Mouse (Mus musculus) heart, postnatal 25 days (tissue): Measurements from ENCODE around the gene Galm. TPM values are rescaled to one million over a fixed set of nuclear protein-coding genes. Genes with fewer than 3 reads are reported as not detected.

Experiments
- DNase-seq: peaks from one replicate; pipeline ENCODE4 v3.0.0; 2022; ENCODE audit warnings: low spot score
- intact Hi-C: fragments of 180-260 bp; cut with DNase I; formaldehyde crosslinking; loops from one replicate; pipeline ENCODE4 v1.15.1; 2025
- total RNA-seq, 2 experiments: library from RNA; stranded (reverse); gene quantifications; 2 replicates each; pipeline ENCODE4 v1.2.3; 2021

The Galm gene
- total RNA-seq, 2 experiments from 2014 or later, result 14.1 to 14.5 TPM

DNA sequence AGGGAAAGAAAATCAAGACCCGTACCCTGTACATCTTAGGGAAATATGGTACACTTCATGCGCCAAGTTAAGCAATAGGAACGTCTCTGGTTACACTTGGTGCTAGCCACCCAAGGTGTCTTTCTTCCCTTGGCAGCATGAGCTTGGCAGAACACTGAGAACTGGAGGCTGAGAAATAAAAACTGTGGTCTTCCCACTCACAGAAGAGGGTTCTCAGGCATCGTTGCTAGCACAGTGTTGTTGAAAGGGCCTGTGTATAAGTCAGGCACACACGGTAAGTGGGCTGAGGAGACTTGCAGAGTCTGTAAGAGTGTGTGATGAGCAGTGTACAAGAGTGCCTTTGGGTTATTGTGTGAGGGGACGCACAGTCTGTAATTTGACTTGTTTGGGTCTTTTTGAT is 1.1 kb upstream of the Galm start:
- intact Hi-C loops, result loop anchor here (5.0 kb wide), 1 partner anchor 64 kb away; the partner anchor contains the start of gene Hnrnpll
- DNase-seq, result no peak

- intact Hi-C loops, result loop anchor here (5.0 kb wide), 1 partner anchor 66 kb away; the partner anchor contains the start of gene Hnrnpll
- no peak for DNase-seq
Measured at GRCm38 (mm10) chr17:80128476-80128990, 1.3 kb downstream of the Galm start.

GRCm38 (mm10) chr17:80129387-80129786 is 2.1 kb downstream of the Galm start:
- DNase-seq, result no peak
- intact Hi-C loops, result loop anchor here (5.0 kb wide), 1 partner anchor 67 kb away; the partner anchor contains the start of gene Hnrnpll

DNA sequence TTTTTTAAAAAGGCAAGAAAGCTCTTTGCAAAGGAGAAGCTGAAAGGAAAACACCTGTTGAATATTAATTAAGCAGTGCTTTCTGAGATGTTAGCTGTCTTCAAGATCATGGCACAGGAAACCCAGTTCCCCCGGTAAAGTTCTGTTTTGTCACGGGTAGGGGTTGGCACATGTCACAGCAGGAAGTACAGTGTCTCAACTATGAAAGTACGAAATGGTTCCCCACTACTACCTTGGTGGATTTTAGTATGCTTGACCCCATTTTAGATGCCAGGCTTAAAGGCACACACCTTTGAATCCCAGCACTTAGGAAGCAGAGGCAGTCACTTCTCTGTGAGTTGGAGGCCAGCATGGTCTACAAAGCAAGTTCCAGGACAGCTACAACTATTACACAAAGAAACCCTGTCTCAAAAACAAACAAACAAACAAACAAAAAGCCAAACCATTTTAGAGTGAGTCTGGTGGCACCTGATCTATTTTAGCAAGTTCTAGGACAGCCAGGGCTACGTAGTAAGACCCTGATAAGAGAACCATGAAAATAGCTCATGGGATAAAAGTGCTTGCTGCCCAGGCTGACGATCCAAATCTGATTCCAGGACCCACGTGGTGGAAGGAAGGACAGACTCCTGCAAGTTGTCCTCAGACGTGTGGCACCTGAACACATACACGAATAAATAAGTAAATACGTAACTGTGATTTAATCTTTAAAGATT is 3.6 kb downstream of the Galm start:
- intact Hi-C loops, result no loop called here
- DNase-seq, result no peak

- intact Hi-C loops, result no loop called here
- no peak for DNase-seq
Measured at GRCm38 (mm10) chr17:80131431-80131766, 4.1 kb downstream of the Galm start.

DNA sequence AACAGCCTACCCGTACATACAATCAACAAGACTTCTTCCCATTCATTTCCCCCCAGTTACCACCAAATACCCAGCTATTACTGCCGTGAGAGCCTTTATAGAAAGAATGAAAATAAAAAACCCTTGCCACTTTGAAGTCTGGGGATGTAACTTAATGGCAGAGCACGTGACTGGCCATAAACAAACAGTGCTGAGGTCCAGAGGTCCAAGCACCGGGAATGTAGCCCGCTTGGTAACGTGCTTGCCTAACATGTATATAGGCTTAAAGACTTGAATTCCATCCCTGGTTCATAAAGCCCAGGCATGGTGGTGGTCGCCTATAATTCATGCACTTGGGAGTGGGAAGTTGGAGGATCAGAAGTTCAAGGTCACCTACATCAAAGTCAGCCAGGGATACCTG is 4.6 kb downstream of the Galm start:
- DNase-seq, result no peak
- intact Hi-C loops, result no loop called here

GRCm38 (mm10) chr17:80132502-80132901 is 5.2 kb downstream of the Galm start:
- no peak for DNase-seq
- intact Hi-C loops, result no loop called here

DNA sequence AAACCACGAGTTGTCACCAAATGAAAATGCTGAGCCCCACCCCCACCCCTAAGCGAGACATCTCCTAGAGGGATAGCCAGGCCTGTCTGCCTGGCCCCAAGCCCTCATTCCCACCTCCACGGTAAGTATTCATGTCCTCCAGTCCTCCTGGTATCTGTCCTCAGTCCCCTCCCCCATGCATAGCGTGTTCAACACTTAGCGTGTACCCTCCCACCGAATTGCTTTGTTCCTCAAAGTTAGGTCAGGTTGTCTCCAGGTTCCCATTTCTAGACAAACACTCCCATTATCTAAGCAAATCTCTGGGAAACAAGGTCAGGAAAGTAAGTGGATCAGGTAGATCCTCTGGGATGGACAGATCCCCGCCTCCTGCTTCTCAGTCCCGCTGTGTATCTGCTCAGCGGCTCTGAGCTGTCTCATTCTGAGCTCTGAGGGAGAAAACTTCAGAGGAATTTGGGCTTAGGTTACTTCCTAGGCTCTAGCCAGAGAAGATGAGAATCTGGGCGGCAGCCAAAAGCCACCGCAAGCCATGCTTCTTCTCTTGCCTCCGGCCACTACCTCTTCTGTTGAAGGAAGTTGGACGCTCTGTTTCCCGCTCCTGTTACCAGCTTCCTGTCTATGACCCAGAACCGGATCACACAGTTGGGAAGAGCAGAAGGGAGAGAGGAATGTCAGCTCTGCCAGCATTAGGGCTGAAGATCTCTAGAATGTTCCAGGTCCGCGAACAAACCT is 11.3 kb downstream of the Galm start:
- no peak for DNase-seq
- intact Hi-C loops, result no loop called here

DNA sequence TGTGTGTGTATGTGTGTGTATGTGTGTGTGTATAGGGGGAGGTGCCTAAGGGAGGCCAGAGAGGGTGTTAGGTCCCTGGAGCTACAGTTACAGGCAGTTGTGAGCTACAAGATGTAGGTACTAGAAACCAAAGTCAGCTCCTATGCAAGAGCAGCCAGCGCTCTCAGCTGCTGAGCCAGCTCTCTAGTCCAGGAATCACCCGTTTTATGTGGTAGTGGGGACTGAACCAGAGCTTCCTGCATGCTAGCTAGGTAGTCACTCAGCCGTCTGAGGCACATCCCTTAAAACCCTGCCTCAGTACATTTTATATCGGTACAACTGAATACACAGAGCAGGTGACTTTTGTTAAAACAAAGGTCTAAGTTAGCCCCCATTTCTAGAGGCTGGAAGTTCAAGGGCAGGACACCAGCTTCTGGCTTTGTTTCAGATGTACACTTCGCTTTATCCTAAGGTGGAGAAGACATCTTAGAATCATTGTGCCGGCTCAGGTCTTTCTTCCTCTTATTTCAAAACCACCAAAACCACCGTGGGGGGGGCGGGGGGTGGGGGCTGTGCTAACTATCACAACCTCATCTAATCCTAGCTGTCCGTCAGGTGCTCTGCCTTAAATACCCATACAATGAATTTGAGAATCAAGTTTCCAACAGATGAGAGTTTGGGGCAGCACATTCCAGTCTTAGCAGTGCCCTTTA is 12.6 kb downstream of the Galm start:
- intact Hi-C loops, result no loop called here
- no peak for DNase-seq

GRCm38 (mm10) chr17:80143478-80144232 is 16.4 kb downstream of the Galm start:
- intact Hi-C loops, result no loop called here
- DNase-seq, result no peak

DNA sequence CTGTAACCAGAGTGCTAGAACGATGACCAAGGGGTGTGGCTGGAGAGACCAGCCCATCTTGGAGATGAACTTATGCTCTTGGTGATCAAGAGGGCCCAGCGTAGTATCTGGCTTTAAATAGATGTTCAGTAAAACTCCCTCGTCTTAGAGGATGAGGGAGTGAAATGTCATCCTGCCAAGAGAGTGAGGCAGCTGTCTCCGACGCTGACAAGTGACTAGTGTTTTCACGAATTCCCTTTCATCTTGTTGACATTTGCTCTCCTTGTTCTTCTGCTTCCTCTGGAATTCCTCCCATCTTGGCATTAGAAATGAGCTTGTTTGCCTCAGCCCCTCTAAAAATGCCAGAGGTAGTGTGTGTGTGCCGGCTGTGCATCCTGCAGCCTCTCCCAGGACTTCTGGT is 17.9 kb downstream of the Galm start:
- no peak for DNase-seq
- intact Hi-C loops, result no loop called here

- DNase-seq, result no peak
- intact Hi-C loops, result no loop called here
Measured at GRCm38 (mm10) chr17:80145771-80146170, 18.5 kb downstream of the Galm start.

DNA sequence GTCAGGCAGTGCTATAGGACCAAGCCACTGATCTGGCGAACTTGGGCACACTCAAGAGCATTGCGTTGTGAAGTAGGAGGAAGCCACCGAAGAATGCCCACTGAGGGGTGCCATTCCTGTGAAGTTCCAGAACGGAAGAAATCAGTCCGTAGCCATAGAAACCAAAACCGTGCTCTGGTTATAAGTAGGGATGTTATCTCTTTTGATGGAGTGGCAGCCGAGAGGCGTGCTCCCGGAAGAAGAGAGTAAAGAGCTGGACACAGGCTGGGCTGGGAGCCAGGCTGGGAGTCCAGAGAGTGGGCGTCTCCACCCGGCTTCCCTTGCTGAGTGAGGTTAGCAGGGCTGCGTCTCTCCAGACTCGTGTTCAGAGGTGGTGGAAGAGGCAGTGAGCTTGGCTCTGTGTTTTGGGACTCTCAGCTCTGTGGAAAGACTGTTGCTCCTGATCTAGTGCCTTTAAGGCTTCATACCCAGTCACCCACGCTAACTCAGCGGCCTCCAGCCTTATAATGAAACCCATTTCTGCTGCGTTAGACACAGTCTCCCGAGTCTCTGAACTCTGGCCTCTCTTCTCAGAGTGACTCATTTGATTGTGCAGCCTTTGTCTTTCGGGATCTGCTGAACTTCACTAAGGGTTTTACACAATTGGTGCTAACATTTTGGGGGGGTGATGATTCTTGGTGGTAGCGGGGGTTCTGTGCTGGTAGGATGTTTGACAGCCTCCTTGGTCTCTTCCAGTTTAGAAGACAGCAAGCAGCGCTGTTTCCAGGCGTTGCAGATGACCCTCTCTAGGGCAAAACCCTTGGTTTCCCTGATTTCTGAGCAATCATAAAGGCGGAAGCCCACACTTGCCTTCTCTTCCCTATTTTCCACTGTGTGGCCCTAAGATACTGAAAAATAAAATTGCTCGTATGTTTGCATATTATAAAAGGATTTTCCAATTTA is 21.1 kb downstream of the Galm start:
- DNase-seq, result peak; percentile 70
- intact Hi-C loops, result no loop called here

GRCm38 (mm10) chr17:80148995-80149388 is 21.7 kb downstream of the Galm start:
- intact Hi-C loops, result no loop called here

DNA sequence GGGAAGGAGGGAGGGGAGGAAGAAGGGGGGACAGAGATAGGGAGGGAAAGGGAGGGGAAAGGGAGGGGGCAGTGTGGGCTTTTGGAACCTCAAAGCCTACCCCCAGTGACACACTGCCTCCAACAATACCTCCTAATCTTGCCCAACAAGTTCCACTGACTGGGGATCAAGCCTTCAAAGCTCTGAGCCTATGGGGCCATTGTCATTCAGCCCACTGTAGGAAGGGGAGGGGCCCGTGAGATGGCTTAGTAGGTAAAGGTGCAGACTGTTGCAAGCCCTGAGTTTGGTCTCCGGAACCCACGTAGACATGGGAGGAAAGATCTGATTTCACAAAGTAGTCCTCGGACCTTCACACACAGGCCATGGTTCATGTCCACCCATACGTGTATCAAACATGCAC is 24.1 kb downstream of the Galm start:
- intact Hi-C loops, result no loop called here
- DNase-seq, result no peak

More at GRCm38 (mm10) chr17:80148995-80149388, 21.7 kb downstream of the Galm start:
- DNase-seq, result no peak

DNA sequence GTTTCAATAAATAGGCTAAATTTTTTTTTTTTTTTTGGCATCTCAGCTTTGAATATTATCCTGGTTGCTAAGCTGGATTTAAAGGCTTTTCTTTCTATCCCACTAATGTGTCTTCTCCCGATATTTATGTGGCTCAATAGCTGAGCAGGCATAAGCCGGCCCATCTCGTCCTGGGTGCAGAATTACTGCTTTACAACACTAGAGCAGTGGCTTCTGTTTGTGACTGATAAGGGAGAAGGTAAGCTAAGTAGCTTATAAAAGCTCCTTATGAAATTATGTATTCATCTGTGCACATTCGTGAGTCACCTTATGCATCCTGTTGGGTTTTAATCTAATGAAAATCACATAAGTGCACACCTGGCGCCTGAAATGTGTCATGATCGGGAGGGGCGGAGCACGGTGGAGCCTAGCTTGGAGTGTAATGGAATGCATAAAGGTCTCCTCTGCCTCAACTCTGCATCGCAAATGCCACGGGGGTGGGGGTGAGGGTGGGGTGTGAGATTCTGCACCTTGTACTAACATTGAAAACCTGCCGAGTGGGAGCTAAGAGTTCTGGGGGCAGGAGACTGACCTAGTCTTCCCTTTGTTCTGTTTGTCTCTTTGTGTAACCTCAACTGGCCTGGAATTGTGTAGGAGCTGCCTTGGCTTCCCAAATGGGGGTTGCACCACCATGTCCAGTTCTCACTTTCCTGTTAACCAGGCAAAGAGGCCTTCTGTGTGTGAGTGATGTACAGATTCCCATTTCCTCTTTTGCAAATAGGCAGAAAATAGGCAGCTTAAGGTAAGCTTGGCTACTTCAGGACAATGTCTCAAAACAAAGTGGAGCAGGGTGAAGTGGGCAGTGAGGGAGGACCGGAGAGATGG is 25.7 kb downstream of the Galm start:
- intact Hi-C loops, result no loop called here
- no peak for DNase-seq

- no peak for DNase-seq
- intact Hi-C loops, result no loop called here
Measured at GRCm38 (mm10) chr17:80153631-80154030, 26.4 kb downstream of the Galm start.

DNA sequence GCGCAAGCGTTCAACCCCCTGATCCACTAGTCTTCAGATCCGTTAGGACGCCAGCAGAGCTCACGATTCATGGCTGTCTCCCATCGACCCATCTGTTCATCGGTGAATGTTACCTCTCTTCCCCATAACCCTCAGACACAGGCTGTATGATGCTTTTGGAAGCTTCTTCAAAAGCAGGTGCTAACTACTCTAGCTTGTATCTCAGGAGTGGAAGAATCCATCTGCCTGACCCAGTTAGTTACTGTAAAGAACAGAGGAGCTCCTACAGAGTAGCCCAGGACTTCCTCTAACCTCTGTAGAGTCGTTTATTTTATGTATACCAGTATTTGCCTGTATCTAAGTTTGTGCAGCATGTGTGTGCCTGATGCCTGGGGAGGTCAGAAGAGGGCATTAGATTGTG is 29.6 kb downstream of the Galm start:
- intact Hi-C loops, result no loop called here
- no peak for DNase-seq
